Mouse (Mus musculus) left cerebral cortex, adult 18-20 months (tissue): ENCODE data around the gene Duox2. TPM values are rescaled to one million over a fixed set of nuclear protein-coding genes. Genes with fewer than 3 reads are reported as not detected.
"Not testable (repeated sequence)": the region's sequence is repeated elsewhere in the genome, so short reads cannot be mapped to it uniquely, and the experiment has no call there.

Experiments
- DNase-seq, 2 experiments: peaks; one replicate each; pipeline ENCODE4 v3.0.0; 2021 to 2022; ENCODE audit warnings: low spot score in 2 of 2, mixed read lengths in 1 of 2
- long read RNA-seq, 2 experiments: library from polyadenylated mRNA; stranded (forward); transcript quantifications; one replicate each; pipeline ENCODE4 v2.0.0; 2021
- total RNA-seq, 2 experiments: library from RNA; stranded (reverse); gene quantifications; 2 replicates each; pipeline ENCODE4 v1.2.3; 2021

The Duox2 gene
- total RNA-seq: not detected
- long read RNA-seq, experiment 1: 0 reads
- long read RNA-seq, experiment 2: 0 reads

- no peak for DNase-seq
These were observed at the start of gene Duox2 for GRCm38 (mm10) chr2:122298096-122298499. Gene Duox2, minus strand, starts transcription at chr2:122298449.

GRCm38 (mm10) chr2:122347257-122347656 is 49.0 kb upstream of the Duox2 start:
- no peak for DNase-seq

- DNase-seq: not testable (repeated sequence)
These were observed 47.9 kb upstream of the Duox2 start for GRCm38 (mm10) chr2:122346164-122346563.

- DNase-seq: no peak
These were observed 47.1 kb upstream of the Duox2 start for GRCm38 (mm10) chr2:122345106-122345893.

GRCm38 (mm10) chr2:122337291-122337690 is 39.0 kb upstream of the Duox2 start:
- DNase-seq: no peak

- no peak for DNase-seq
These were observed 35.9 kb upstream of the Duox2 start for GRCm38 (mm10) chr2:122334170-122334569.

GRCm38 (mm10) chr2:122332222-122332621 is 34.0 kb upstream of the Duox2 start:
- no peak for DNase-seq

- DNase-seq: not testable (repeated sequence)
These were observed 32.1 kb upstream of the Duox2 start for GRCm38 (mm10) chr2:122330317-122330716.

GRCm38 (mm10) chr2:122327986-122328385 is 29.7 kb upstream of the Duox2 start:
- no peak for DNase-seq

- DNase-seq: no peak
These were observed 27.1 kb upstream of the Duox2 start for GRCm38 (mm10) chr2:122325361-122325760.

GRCm38 (mm10) chr2:122324586-122324985 is 26.3 kb upstream of the Duox2 start:
- DNase-seq: no peak

GRCm38 (mm10) chr2:122323960-122324359 is 25.7 kb upstream of the Duox2 start:
- DNase-seq: no peak

GRCm38 (mm10) chr2:122317384-122317783 is 19.1 kb upstream of the Duox2 start:
- no peak for DNase-seq

- DNase-seq: no peak
These were observed 17.1 kb upstream of the Duox2 start, which contains the start of gene Duox1 for GRCm38 (mm10) chr2:122315372-122315771. Gene Duox1, plus strand, starts transcription at chr2:122315672.

- no peak for DNase-seq
These were observed 15.3 kb upstream of the Duox2 start, which contains the start of gene Duoxa1 for GRCm38 (mm10) chr2:122313536-122313935. Gene Duoxa1, minus strand, starts transcription at chr2:122313730.

GRCm38 (mm10) chr2:122312722-122313417 is 14.6 kb upstream of the Duox2 start:
- peak; percentile 45 to 67 for DNase-seq

GRCm38 (mm10) chr2:122311561-122311960 is 13.3 kb upstream of the Duox2 start:
- no peak for DNase-seq

- DNase-seq: no peak
These were observed 11.4 kb upstream of the Duox2 start for GRCm38 (mm10) chr2:122309647-122310046.

- no peak for DNase-seq
These were observed 7.9 kb upstream of the Duox2 start for GRCm38 (mm10) chr2:122306184-122306583.

- no peak for DNase-seq
These were observed 7.0 kb upstream of the Duox2 start for GRCm38 (mm10) chr2:122305097-122305892.

GRCm38 (mm10) chr2:122304544-122304943 is 6.3 kb upstream of the Duox2 start:
- DNase-seq: no peak
